Mouse (Mus musculus) B cell, adult 2 months (primary cell): ENCODE measurements around the gene Zdbf2.

Experiments
- DNase-seq, 2 experiments: peaks; one replicate each; pipeline ENCODE4 v3.0.0; 2022

Zdbf2 gene

DNA sequence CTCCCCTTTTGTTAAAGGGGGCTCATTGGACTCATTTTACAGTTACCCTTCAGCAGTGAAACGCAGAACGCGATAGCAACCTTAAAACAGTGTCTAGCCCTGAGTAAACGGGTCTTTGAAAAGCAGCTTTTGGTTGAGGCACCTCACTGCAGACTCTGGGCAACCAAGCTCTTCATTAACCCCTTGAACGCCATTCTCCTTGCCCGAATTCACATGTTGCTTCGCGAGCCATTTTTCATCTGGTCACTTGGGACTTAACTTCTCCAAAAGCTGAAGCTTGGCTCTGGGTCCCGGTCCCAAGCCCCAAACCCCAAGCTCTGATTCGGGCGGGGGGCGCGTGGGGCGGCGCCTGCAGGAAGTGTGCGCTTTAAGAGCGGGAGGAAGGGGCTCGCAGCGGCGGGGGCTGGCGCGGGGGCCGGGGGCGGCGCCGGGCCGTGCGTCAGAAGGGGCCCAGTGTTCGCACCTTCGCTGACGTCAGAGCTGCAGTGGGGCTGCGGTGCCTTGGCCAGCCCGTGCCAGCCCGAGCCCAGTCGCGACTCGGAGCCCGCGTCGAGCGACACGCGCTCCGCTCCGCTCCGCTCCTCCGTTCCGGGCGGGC lies at the start of gene Zdbf2:
Gene Zdbf2 (plus strand): TSS at position 525 of the 598 bp plus-strand sequence.
- DNase-seq, result no peak

DNA sequence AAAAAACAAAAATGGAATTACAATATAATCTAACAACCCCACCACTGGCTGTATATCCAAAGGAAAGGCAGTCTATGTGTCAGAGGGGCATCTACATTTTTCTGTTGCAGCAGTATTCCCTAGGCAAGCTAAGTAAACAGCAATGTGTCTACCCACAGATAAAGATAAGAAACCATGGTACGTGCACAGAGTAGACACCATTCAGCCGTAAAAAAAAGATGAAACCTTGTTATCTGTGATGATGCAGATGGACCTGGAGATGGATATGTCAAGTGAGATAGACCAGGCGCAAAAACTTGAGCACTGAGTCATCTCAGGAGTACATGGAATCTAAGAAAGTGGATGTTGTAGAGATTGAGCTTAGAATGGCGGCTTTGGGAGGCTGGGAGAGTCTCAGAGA lies 48.1 kb upstream of the Zdbf2 start:
- no peak for DNase-seq

DNA sequence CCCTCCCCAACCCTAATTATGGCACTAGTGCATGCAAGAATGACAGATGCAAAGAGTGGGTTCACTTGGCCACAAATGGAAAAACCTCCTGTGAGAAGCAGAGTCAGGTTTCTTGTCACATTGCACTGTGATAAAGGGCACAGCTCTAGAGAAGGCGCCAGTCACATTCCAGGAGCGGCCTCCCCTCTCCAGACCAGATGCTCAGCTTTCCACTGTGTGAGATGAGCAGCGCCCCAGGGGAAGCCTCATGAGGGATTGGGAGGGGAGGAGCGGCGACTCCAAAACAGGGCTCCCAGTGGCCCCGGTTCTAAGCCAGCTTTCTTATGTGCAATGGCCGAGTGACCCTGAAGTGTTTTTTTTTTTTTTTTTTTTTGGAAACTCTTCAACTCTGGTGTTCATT lies 47.2 kb upstream of the Zdbf2 start:
- no peak for DNase-seq

DNA sequence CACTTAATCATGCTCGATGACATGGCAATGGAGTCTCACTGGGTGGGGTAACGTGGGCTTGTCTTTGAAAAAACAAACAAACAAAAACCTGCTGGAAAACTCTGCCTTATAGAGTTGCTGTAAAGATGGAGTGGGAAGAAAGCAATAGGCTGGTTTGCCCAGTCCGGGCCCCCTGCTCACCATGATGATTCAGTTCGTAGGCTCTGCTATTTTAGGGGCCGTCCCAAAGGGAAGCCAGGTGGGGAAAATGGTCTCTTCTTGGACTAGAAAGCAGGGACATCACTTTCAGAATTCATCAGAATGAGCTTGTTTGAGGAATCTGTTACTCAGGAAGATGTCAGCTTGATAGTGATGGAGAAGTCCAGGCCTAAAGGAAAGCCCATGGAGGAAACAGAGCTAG lies 45.8 kb upstream of the Zdbf2 start:
- DNase-seq, result no peak

DNA sequence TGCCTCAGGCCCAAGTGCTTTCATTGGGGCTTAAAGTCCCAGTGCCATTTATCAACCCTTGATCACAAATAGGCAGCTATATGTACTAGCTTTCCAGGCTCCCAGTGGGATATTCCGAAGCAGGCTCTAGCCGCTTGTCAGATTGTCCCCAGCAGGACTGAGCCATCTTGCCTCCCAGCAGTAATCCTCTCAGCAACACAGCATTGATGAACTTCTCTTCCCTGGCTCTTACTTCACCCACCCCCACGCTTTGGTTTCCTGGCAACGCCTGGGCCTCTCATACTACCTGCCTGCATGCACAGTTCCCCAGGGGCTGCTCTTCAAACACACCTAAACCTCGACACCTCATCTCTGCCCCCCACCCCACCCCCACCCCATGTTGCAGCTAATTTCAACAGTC lies 35.7 kb upstream of the Zdbf2 start:
- DNase-seq, result no peak

DNA sequence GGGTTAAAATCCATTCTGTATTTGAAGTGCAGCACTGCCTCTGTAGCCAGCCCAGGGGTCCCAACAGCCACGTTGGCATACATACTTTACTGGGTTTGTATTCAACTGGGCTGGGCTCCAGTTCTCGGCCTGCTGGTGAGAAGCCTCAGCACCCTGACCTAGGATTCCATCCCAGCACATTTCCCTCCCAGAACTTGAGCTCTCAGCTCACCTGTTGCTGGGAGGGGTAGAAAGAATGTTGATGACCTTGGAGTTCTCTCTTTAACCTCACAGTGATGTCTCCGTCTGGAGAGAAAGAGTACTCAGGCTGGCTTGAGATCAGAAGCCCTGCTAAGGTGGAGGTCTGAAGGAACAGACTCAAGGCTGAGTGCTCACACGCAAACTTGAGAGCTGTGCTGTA lies 33.8 kb upstream of the Zdbf2 start:
- DNase-seq, result no peak

DNA sequence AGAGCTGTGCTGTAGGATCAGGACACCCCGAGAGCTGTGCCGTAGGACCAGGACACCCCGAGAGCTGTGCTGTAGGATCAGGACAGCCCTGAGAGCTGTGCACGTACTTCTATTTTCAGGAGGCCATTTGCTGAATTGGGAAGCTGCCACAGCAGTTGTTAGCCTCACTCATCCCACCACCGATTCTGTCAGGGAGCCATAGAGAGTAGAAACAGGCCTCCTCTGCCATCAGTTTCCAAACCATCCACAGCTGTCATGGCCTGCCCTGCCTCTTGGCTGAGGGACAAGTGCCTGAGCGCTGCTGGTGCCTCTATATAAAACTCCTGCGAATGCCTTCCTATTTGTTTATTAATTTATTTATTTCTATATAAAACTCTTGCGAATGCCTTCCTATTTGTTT lies 33.3 kb upstream of the Zdbf2 start:
- no peak for DNase-seq

DNA sequence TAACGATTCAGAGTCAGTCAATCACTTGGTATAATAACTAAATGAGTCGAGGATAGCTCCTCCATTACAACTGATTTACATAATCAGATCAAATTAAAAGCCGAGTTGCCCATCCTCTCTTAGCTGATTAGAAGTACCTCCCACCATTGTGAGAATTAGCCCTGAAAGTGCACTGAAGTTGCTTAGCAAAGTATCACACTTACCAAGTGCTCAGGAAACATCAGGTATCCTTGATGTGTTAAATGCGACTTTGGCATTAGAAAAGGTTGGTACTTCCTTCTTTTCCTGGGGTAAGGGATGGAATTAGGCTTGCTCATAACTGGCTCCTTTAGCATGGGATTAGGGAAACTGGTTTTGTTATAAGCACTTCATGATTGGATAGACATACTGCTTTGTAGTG lies 29.2 kb upstream of the Zdbf2 start:
- DNase-seq, result no peak

DNA sequence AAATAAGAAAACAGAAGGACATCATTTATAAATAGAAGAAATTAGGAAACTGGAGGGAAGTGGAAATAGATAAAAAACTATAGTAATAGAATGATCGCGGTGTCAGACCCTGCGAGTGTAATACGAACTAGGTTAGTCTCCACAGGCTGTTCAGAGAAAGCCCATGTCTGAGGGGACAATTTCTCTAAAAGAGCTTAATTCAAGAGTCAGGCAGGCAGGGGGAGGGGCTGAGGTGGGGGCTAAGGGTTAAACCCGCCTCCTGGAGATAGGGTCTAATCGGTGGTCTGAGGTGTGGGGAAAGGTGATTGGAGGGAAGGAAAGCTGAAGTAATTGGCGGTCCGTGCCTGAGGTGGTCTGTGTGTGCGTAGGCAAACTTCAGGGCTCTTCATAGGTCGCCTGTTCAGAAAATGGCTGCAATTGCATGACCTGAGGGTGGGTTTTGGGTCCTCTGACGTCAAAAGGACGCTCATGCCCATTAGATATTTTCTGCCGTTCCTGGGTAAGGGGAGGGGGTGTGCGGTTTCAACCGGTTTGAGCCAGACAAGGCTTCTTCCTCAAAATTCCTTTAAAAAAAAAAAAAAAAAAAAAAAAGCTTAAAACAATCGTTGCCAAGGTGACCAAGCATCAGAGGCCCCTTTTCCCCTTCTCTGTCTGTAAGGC lies 26.1 kb upstream of the Zdbf2 start:
- no peak for DNase-seq

DNA sequence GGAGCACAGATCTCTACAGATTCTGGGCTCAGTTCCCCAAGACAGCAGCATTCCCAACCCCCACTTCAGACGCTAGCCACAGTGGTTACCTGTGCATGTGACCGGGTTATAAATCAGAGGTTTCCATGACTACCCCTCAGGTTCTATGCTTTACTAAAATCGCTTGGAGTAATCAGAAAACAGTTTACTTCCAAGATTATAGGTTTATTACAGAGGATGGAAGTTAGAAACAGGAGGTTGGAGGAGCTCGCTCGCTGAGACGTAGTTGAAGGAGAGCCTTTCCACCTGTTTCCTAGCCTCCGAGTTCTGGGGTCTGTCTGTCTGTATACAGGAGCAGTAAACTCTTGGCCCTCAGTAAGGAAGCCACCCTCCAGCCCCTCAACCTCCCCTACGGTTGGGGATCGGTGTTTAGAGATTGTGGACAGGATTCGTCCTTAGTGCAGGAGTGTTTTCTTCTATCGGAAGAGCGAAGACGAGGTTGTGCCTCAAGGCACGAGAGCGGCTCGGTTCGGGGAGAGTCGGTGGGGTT lies 25.2 kb upstream of the Zdbf2 start:
- no peak for DNase-seq

DNA sequence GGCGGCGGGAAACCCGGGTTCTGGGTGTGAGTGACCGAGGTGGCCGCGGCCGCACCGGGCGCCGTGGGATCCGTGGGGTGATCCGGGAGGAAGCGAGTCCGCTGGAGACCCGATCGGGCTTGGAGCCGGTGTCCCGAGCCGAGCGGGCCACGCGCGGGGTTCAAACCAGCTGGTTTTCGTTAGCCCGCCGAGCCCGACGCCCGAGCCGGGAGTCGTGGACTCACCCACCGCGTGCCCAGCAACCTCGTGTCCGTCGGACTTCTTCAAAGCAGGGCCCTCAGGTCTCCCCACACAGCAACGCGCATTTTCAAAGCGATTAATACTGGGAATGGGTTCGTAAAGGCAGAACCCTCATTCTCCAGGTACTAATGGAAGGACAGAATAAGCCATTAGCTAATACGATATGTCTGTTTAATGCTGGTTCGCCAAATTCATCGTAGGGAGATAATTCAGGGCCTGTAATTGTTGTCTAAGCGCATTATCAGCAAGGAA lies 24.7 kb upstream of the Zdbf2 start:
- DNase-seq, result no peak

DNA sequence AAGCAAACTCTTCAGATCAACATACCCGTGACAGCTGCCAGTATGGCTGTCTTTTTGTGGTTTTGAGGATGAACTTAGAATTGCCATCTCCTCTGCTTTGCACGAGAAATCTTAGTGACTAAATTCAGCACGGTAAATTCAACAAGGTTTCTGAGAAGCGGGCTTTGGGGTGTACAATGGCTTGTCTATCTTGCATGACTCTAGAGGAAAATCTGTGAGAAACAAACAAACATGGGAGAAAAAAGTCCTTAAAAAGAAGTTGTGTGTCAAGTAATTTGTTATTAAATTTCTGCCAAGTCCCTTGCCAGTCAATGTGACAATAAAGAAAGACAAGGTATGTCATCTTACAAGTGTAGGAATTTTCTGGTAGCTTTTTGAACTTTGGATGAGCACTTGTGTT lies 23.8 kb upstream of the Zdbf2 start:
- no peak for DNase-seq

DNA sequence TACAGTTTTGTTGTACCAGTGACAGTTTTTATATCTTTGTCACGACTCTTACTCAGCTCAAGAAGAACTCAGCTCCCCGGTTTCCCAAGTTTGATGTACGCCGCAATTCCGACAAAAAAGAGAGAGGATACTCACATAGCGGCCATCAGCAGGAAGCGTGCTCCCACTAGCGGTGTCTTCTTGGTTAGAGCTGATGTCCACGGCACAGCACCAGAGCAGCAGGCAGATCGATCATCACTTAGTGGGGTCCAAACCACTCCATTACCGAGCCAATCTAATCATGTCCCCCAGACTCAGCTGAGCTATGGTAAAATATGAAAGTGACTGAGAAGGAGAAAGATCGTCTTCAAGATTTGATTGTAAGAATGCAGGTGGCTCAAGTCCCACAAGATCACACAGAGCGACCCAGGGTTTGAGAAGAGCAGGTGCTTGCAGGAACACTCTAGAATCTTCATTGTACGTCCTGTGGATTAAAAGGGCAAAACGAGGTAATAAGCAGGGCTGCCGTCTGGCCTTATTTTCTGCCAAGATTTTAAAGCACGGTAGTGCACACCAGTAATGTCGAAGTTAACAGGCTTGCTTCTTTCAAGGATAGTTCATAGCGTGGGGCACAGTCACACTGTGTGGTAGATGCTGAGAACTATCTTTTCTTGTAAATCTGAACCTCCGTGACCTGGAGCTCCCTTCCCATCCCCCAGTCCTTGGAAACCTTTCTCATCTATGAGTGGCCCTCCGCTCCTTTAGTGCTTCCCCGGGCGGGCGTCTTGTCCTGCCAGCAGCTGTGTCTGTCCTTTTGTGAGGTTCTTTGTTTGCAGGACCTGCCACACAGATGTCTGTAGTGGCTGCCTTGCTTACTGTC lies 20.5 kb upstream of the Zdbf2 start:
- DNase-seq, result no peak

DNA sequence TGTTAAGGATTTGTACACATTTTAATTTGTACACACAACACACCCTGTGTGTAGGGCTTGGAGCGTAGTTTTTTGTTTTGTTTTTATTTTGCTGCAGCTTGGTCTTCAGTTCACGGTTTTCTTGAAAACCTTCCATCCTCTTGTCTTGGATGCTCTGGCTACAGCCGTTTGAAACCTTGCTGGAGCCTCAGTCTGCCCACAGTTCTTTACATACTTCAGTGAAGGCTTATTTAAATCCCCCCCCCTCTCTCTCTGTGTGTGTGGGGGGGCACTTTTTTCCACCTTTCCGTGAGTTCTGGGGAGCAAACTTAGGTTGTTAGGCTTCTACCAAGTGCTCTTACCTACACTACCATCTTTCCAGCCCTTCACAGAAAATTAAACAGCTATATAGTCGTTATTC lies 19.8 kb upstream of the Zdbf2 start:
- no peak for DNase-seq

DNA sequence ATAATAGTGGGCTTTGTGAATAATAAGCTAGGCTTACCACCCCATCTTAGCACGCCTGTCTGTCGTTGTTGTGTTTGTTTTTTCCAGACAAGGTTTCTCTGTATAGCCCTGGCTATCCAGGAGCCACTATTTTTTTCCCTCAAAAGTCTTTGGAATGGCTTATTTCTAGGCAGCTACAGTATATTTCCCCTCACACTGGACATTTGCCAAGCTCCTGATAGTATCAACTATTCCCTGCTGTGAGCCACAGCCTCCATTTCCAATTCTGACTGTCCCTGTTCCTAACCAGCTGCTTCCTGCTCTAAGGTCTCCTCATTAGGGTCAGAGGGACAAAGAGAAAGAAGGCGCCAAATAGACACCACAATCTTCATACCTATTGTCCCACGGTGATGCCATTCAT lies 18.0 kb upstream of the Zdbf2 start:
- DNase-seq, result no peak

DNA sequence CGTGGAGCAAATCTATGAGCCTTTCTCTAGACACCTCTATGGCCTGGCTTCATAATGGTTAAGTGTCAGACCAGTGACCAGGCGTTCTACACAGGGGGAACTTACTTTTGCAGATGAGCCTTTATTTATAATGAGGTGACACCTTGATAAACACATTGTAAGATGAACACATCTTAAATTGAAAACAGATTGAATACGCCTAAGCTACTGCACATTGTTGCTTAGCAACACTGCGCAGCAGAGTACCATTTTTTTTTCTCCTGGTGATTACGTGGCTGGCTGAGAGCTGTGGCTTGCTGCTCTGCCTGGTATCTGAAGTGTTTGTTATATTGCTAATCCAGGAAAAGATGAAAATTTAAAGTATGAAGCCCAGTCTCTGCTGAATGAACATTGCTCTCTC lies 17.0 kb upstream of the Zdbf2 start:
- no peak for DNase-seq

DNA sequence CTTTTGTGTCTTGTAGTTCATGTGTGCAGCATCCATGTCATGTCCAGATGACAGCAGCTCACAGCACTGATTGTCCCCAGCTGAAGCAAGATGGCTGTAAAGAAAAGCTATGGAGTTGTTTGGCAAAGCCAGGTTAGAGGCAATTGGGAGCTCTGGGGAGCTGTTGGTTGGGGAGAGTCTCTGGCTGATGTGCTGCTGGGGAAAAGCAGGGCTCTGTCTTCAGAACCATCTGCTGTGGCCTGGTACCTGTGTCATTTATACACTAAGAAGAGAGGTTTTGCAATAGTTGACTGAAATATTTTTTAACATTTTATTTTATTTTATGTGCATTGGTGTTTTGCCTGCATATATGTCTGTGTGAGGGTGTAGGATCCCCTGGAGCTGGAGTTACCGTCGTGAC lies 14.6 kb upstream of the Zdbf2 start:
- no peak for DNase-seq

DNA sequence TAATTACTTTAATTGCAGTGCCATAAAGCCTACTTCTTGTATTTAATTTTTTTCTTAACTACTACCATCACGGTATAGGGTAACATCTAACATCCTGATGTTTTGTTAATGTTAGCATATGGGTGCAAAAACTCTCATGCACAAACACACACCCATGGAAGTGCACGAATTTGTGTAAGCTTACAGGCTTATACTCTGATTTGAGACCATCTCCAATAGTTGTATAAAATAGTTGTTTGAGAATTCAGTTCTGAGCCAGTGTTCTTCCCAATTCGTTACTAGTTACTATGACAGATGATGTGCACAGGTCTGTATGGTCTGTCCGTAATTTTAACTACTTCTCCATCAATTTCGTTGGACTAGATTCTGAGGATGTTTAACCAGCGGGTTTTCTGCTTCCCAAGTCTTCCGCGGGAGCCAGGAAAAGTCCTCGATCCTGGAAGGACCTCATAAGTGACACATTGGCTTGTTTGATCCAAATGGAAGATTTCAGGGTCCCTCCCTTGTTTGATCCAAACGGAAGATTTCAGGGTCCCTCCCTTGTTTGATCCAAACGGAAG lies 13.7 kb upstream of the Zdbf2 start:
- no peak for DNase-seq

DNA sequence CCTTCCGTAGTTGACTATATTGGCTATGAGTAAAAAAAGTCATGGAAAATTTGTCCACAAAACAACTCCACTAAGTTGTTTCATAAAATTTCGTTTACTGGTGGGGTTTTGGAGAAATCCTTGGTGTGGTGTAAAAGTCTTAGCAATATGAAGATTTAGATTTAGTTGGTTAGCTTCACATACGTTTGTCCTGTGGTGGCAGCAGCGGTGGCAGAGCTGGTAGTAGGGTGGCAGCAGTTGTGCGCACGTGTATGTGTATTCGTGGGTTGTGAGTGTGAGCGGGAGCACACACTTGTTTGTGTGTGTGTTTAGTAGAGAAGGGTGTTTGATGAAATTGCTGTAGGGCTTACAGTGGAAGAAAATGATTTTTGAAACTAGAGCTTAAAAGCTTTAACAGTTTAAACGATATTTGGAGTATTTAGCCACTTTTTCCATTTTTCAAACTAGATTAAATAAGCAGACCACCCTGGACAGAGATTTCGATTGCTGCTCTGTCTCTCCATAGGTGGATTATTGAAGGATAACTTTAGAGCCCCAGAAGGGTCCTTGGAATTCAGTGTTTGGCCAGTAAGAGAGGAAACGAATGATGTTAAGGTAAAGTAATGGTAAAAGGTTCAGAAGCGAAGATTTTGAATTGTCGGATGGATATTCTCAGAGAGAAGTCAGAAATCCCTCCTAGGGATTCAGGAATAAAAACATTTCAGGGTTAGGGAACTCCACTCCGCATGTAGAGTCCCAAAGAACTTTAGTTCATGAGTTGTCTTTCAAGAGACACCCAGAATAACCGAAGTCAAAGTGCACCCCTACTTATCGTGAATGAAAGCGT lies 12.9 kb upstream of the Zdbf2 start:
- no peak for DNase-seq

DNA sequence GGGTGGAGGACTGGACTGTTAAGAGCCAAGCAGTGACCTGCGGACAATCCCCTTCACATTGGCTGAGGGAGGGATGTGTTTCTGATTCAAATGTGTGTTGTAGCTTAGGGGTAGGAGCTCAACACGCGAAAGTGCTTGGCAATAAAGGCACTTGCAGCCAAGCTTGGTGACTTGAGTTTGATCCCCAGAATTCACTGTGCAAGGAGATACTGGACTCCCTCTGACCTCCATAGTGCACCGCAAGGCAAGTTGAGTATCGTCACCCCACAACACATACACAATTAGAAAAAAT lies 12.4 kb upstream of the Zdbf2 start:
- no peak for DNase-seq

DNA sequence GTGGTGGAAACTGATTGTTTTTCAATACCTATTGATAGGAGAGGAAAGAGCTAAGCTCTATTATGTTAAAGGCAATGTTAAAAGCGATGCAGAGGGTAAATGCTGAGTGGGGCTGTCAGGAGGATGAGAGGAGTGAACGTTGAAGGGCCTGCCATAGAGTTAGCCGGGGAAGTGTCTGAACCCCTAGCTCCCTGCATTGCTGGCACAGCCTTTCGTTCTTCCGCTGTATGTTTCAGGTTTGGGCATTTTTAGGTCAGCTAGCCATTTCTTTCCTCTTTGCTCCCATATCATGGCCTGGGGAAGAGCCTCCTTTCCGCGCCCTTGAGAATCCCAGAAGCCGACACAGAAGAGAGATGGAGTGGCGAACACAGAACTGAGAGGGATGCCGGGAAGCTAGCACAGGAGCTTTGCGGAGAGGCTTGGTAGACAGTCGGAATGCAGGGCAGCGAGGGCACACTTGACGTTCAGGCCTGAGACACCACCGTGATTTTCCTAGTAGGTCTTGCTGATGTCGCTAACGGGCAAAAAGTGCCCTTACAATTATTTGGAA lies 11.9 kb upstream of the Zdbf2 start:
- no peak for DNase-seq

DNA sequence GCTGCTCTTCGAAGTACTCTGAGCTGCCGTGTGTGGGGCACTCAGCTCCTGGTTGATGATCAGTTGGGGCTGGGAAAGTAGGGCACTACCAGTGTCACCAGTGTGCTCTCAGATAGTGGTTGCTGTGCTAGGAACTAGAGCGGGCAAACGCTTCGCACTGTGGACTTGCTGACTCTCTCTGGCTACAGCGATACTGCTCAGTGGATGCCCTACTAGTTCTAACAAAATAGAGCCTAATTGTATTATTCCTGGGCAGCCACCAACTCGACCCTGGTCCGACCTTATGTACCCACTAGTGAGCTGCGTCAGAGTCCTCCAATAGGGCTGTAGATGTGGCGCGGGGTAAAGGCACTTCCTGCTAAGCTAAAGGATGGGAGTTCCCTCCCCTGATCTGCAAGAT lies 9.4 kb upstream of the Zdbf2 start:
- DNase-seq, result no peak

DNA sequence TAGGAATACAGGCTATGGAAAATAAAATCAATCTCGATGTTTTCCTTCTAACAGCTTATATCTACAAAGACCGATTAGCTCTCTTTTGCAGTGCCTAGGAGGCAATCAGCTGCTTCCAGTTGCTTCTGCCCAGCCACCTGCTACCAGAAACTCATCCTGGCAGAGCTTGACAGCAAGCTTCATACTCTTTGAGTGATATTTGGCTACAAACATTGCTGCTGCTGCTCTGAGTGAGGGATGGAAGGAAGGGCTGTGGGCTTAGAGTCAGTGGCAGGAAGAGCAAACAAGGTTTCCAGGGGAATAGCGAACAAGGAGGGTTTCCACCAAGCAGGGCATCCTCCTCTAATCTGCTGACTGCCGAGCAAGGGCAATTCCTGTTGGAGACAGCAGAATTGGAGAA lies 7.6 kb upstream of the Zdbf2 start:
- no peak for DNase-seq
